Mouse (Mus musculus): ENCODE data around the gene Pip5k1c.

- TF ChIP-seq CTCF (IDR thresholded peaks at IDR 0.05) (no peak), EP300 (IDR thresholded peaks at IDR 0.05) (no peak)
Observed at GRCm38 (mm10) chr10:81293334-81294030, 719 bp downstream of the Pip5k1c start.
